Mouse (Mus musculus) brain, embryonic 18.5 days (tissue): ENCODE measurements around the gene Ank3.
A peak's percentile ranks its signal among the peaks of the same experiment; 100 is the strongest.

Experiments
- DNase-seq: peaks from one replicate; pipeline ENCODE4 v3.0.0-alpha.2; 2012; ENCODE audit warnings: low read depth, low spot score

Ank3 gene

GRCm38 (mm10) chr10:69476871-69477270 lies 78.3 kb downstream of the Ank3 start:
- DNase-seq: no peak

- DNase-seq: no peak
Measured at GRCm38 (mm10) chr10:69477656-69478055, 79.1 kb downstream of the Ank3 start.

DNA sequence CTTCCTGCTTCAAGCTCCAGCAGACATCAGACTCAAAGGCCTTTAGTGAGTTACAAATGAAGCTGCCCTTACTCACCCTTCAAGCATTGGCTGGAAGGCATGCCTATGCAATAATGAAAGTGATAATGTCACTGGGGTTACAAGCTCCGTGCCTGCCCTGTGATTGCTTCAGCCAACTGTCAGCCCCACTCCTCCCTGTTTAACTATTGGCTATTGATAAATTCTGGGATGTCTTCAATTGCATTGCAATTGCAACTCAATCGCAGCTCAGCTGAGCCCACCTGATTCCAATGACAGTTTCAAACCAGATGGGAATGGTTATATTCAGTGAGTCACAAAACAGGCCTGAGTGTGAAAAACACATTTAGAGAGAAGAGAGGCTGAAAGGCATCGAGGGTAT lies 80.3 kb downstream of the Ank3 start:
- DNase-seq: no peak

- DNase-seq: no peak
Measured at GRCm38 (mm10) chr10:69485191-69485786, 86.7 kb downstream of the Ank3 start.

DNA sequence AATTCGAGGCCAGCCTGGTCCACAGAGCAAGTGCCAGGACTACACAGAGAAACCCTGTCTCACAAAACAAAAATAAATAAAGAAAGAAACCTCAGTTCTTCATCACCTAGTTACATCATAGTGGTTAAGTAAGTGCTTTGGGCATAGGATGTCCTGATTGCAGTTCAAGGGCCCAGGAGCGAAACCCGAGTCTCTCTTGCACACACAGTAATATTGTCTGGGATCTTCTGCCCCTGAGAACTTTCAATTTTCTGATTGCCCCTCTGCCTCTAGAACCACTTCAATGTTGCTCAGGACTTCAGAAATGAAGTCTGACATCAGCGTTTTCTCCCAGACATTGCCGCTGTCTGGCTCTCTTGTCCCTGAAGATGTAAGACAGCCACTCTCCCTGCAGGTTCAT lies 91.6 kb downstream of the Ank3 start:
- DNase-seq: no peak

GRCm38 (mm10) chr10:69491975-69492374 lies 93.4 kb downstream of the Ank3 start:
- no peak for DNase-seq

DNA sequence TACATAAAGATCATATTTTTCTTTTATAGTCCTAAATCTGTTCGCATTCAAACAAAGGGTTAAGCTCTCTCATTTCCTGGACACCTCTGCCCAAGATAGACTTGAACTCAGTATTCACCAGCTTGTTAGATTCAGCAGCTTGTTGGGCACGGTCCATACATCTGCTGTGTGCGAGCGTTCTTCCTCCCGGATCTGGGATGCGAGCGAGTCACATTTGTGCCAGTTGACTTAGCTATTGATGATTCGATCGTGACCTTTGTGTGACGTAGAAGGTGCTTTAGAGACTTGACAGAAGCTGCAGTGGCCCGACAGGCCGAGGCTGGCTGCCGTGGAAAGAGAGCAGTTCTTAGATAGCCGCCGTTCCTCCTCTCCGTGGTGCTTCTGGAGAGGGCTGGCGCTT lies 98.8 kb downstream of the Ank3 start:
- DNase-seq: no peak

- peak; percentile 77 for DNase-seq
Measured at GRCm38 (mm10) chr10:69500171-69500860, 101.7 kb downstream of the Ank3 start.

DNA sequence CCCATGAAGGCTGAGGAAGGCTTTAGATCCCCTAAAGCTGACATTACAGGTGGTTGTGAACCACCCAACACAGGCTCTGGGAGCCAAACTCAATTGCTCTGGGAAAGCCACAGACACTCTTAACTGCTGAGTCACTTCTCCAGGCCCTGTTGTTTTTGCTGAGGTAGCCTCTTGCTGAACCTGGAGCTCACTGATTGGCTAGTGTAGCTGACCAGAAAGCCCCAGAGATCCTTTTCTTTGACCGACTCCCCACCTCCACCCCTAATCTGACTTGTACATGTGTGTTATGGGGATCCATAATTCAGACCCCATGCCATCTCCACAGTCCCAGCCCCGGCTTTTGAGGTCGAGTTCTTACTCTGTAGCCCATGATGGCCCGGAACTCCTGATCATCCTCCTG lies 105.2 kb downstream of the Ank3 start:
- no peak for DNase-seq

DNA sequence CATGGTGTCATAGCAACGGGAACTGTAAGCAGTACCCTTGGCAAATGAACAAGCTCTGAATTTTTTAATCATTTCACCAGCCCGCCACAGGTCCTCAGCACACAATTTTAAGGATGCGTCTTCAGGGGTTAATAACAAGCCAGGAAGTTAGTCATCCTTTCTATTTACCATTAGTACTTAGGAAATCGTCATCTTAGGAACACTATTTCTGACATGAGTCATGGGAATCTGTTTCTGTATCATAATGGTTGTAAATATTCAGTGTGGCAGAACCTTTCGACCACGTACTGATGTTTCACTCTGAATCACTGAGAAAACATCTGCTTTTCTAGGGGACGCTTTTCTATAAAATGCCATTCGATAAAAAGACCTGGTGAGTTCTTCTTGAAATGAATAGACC lies 109.1 kb downstream of the Ank3 start:
- DNase-seq: no peak

DNA sequence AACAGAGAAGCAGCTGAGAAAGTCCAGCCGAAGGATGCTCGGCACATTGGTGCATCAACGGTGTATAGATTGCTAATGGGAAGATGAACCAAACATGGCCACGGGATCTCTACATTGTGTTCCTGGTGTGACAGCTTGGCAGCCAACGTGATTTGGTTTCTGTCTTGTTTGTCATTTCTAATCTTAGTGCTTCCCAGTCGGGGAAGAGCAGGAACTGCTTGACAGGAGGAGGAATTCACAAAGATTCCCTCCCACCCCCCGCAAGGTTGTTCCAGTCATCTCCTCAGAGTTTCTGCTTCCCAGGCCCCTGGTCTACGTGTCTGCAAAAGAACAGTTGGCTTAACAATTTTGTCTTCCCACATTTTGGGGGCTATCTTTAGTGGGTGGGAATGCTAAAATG lies 111.8 kb downstream of the Ank3 start:
- no peak for DNase-seq

- no peak for DNase-seq
Measured at GRCm38 (mm10) chr10:69511234-69511633, 112.7 kb downstream of the Ank3 start.

- DNase-seq: no peak
Measured at GRCm38 (mm10) chr10:69521977-69522376, 123.4 kb downstream of the Ank3 start.

- no peak for DNase-seq
Measured at GRCm38 (mm10) chr10:69523202-69523601, 124.6 kb downstream of the Ank3 start.

GRCm38 (mm10) chr10:69527318-69527717 lies 128.7 kb downstream of the Ank3 start:
- no peak for DNase-seq

DNA sequence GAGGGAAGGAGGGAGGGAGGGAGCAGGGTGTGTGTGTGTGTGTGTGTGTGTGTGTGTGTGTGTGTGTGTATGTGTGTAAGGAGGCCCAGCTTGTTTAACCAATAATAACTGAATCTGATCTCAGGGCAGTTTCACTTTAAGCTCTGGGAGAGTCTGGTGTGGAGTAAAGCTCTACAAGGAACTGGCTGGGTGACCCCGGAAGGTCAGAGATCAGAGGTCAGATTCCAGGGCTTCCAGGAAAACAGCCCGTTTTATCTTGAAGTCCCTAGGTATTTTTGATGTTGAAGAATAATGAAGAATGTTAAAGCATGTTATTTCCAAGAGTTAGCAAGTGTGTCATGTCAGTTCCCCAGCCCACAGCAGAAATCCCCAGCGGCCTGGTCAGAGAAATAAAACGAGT lies 130.2 kb downstream of the Ank3 start:
- DNase-seq: no peak

DNA sequence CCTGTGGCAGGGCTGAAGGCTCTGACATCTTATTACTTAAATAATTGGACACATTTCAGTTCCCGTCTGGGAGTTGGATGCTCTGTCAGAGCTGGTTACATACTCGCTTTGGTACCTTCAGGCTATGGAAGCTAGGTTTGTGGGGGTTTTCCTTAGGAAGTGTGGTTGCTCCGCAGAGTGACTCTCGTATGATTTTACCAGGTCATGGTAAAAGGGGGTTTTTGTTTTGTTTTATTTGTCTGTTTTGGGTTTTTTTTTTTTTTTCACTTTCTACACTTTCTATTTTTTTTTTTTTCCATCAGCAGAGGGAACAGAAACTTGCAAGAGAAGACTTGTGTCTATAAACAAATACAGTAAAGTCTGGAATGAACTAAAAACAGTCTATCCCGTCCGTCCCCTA lies 131.8 kb downstream of the Ank3 start:
- DNase-seq: no peak

GRCm38 (mm10) chr10:69531569-69531968 lies 133.0 kb downstream of the Ank3 start:
- no peak for DNase-seq

GRCm38 (mm10) chr10:69532169-69532730 lies 133.7 kb downstream of the Ank3 start:
- DNase-seq: no peak

DNA sequence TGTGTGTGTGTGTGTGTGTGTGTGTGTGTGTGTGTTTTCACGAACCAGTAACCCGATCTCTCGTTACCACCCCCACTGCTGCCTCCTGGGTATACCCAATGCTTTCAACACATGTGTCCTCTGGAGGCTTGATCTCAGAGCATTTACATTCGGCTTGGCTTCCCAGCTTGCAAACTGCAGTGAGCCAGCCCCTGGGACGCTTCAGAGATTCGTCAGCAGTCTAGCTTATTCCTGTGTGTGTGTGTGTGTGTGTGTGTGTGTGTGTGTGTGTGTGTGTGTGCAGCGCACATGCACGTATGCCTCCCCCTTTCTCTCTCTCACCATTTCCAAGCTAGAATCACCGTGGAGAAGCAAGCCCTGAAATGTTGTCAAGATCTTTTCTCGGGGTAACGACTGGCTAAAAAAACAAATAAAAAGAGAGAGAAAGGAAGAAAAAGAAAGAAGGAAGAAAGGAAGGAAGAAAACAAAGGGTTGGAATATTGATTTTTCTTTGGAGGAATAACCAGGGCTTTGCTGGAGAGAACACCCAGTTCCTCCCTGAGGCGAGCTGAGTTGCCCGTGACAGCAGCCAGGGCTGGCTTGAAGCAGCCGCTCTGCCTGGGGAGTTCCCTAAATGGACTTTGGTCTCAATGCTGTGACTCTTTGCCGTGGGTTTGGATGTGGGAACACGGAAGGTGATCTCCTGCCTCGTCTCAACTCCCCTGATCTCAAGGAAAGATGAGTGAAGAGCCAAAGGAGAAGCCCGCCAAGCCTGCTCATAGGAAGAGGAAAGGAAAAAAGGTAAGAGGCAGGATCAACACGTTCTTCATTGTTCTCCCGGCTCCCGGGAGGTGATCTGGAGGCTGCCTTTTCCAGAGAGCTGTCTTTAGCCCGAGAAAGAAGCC lies 135.2 kb downstream of the Ank3 start:
- DNase-seq: peak; percentile 55

- no peak for DNase-seq
Measured at GRCm38 (mm10) chr10:69534716-69535115, 136.1 kb downstream of the Ank3 start.
